Mouse (Mus musculus) adrenal gland, postnatal 10 days (tissue): Measurements from ENCODE around the gene Hes1. TPM values are rescaled to one million over a fixed set of nuclear protein-coding genes. Genes with fewer than 3 reads are reported as not detected.
"Not testable (repeated sequence)": the region's sequence is repeated elsewhere in the genome, so short reads cannot be mapped to it uniquely, and the experiment has no call there.

Source experiments
- DNase-seq: peaks from one replicate; pipeline ENCODE4 v3.0.0; 2021; ENCODE audit warnings: mixed read lengths
- total RNA-seq, 2 experiments: library from RNA; stranded (reverse); gene quantifications; 2 replicates each; pipeline ENCODE4 v1.2.3; 2021

Hes1 gene
- total RNA-seq, 2 experiments from 2014 or later = 28.7 to 35.5 TPM

GRCm38 (mm10) chr16:30069950-30070770, 6.0 kb downstream of the Hes1 start:
- peak; percentile 95 for DNase-seq

GRCm38 (mm10) chr16:30070771-30071191, 6.6 kb downstream of the Hes1 start:
- no peak for DNase-seq

- no peak for DNase-seq
These were observed 9.1 kb downstream of the Hes1 start for GRCm38 (mm10) chr16:30073317-30073716.

GRCm38 (mm10) chr16:30081498-30081897, 17.3 kb downstream of the Hes1 start:
- peak; percentile 34 for DNase-seq

GRCm38 (mm10) chr16:30081980-30082379, 17.8 kb downstream of the Hes1 start:
- DNase-seq = no peak

- no peak for DNase-seq
These were observed 18.8 kb downstream of the Hes1 start for GRCm38 (mm10) chr16:30082965-30083364.

GRCm38 (mm10) chr16:30083536-30083935, 19.4 kb downstream of the Hes1 start:
- no peak for DNase-seq

GRCm38 (mm10) chr16:30088646-30089045, 24.5 kb downstream of the Hes1 start:
- DNase-seq = peak; percentile 21

GRCm38 (mm10) chr16:30090200-30090865, 26.1 kb downstream of the Hes1 start:
- DNase-seq = peak; percentile 47

- peak; percentile 31 for DNase-seq
These were observed 31.9 kb downstream of the Hes1 start for GRCm38 (mm10) chr16:30096050-30096449.

- no peak for DNase-seq
These were observed 32.3 kb downstream of the Hes1 start for GRCm38 (mm10) chr16:30096475-30096874.

- no peak for DNase-seq
These were observed 34.9 kb downstream of the Hes1 start for GRCm38 (mm10) chr16:30099124-30099523.

- no peak for DNase-seq
These were observed 38.1 kb downstream of the Hes1 start for GRCm38 (mm10) chr16:30102149-30102915.

- DNase-seq = no peak
These were observed 38.8 kb downstream of the Hes1 start for GRCm38 (mm10) chr16:30102982-30103381.

- no peak for DNase-seq
These were observed 39.3 kb downstream of the Hes1 start for GRCm38 (mm10) chr16:30103495-30103894.

- DNase-seq = no peak
These were observed 40.2 kb downstream of the Hes1 start for GRCm38 (mm10) chr16:30104363-30104762.

GRCm38 (mm10) chr16:30105476-30105875, 41.3 kb downstream of the Hes1 start:
- no peak for DNase-seq

GRCm38 (mm10) chr16:30108167-30108566, 44.0 kb downstream of the Hes1 start:
- not testable (repeated sequence) for DNase-seq

GRCm38 (mm10) chr16:30110466-30110865, 46.3 kb downstream of the Hes1 start:
- DNase-seq = no peak

- no peak for DNase-seq
These were observed 46.9 kb downstream of the Hes1 start for GRCm38 (mm10) chr16:30111069-30111468.

- DNase-seq = no peak
These were observed 47.4 kb downstream of the Hes1 start for GRCm38 (mm10) chr16:30111566-30111965.

GRCm38 (mm10) chr16:30113170-30113569, 49.0 kb downstream of the Hes1 start:
- no peak for DNase-seq

- DNase-seq = no peak
These were observed 49.6 kb downstream of the Hes1 start for GRCm38 (mm10) chr16:30113800-30114199.
